Mouse (Mus musculus) heart, embryonic 12.5 days (tissue): ENCODE measurements around the gene Ppm1l. TPM values are rescaled to one million over a fixed set of nuclear protein-coding genes. Genes with fewer than 3 reads are reported as not detected.

Experiments
- ATAC-seq: fragments of 200-750 bp; cut with Nextera tagmentation; 2 replicates; pipeline ENCODE4 v1.8.0; 2017; ENCODE audit warnings: moderate TSS enrichment, moderate library complexity; ENCODE audit not compliant: insufficient number of reproducible peaks, low FRiP score
- H3K27ac ChIP-seq: fragments of 300-500 bp; sonication (generic); 2 replicates; pipeline ENCODE4 v1.5.1; 2016; ENCODE audit warnings: mild to moderate bottlenecking, moderate library complexity; ENCODE audit not compliant: poor library complexity, severe bottlenecking
- H3K27me3 ChIP-seq: fragments of 300-500 bp; sonication (generic); replicated peaks from 2 replicates; pipeline ENCODE4 v1.6.1; 2016; ENCODE audit warnings: mild to moderate bottlenecking, moderate library complexity
- H3K36me3 ChIP-seq: fragments of 300-500 bp; sonication (generic); 2 replicates; pipeline ENCODE4 v1.6.1; 2016; ENCODE audit warnings: mild to moderate bottlenecking, moderate library complexity
- H3K4me1 ChIP-seq: fragments of 300-500 bp; sonication (generic); replicated peaks from 2 replicates; pipeline ENCODE4 v1.6.1; 2016; ENCODE audit warnings: mild to moderate bottlenecking
- H3K4me2 ChIP-seq: fragments of 300-500 bp; sonication (generic); 2 replicates; pipeline ENCODE4 v1.6.1; 2016; ENCODE audit warnings: mild to moderate bottlenecking, moderate library complexity
- H3K4me3 ChIP-seq: fragments of 300-500 bp; sonication (generic); 2 replicates; pipeline ENCODE4 v1.5.1; 2016; ENCODE audit warnings: mild to moderate bottlenecking
- H3K9ac ChIP-seq: fragments of 300-500 bp; sonication (generic); 2 replicates; pipeline ENCODE4 v1.6.1; 2016; ENCODE audit warnings: mild to moderate bottlenecking, moderate library complexity
- H3K9me3 ChIP-seq: fragments of 300-500 bp; sonication (generic); replicated peaks from 2 replicates; pipeline ENCODE4 v1.6.1; 2016; ENCODE audit warnings: mild to moderate bottlenecking, moderate library complexity
- WGBS: fragments of 180-500 bp; shearing (Covaris S2); methylation state at CpG from one replicate; pipeline ENCODE4 v1.1.7; 2016; 5-methylcytosine and 5-hydroxymethylcytosine counted together
- polyA plus RNA-seq: library from polyadenylated mRNA; unstranded; fragments of >200 nt; fragmentation: Nextera tagmentation; extraction: Ambion mirVana; gene quantifications from 2 replicates; pipeline ENCODE4 v1.2.1, GENCODE M21; 2016

Gene Ppm1l
- polyA plus RNA-seq, 1 experiment from 2014 or later: 11.8 TPM

GRCm38 (mm10) chr3:69292628-69293027 lies 24.0 kb upstream of the Ppm1l start:
- no peak for ATAC-seq
- whole genome bisulfite sequencing: 77% methylated on average over 1 of the region's 1 CpGs
- H3K27ac ChIP-seq: no peak overlapping the region

DNA sequence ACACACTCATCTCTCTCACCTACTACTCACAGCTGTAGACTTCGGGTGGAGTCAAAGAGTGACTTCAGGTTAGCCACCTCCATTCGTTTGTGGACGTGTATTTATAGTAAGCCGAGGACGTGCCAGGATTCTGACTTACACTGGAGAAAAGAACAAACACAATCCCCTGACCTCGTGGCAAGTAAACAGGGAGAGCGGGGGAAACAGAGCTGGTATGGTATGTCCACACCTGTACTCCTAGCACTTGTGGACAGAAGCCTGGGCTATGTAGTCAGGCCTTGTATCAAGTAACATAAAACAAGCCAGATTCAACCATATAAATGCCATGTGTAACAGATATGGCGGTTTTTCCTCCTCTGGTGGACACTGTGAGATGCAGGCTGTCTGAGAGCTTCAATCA lies 20.4 kb upstream of the Ppm1l start:
- Histone ChIP-seq H3K27ac (no peak overlapping the region), H3K4me2 (no peak overlapping the region), H3K4me1 (no peaks in the 10 kb centered on the region), H3K9me3 (no peaks in the 10 kb centered on the region), H3K36me3 (no peaks in the 10 kb centered on the region), H3K4me3 (no peak overlapping the region), H3K27me3 (no peaks in the 10 kb centered on the region), H3K9ac (no peak overlapping the region)
- no peak for ATAC-seq
- WGBS: 71% methylated on average over 8 of the region's 8 CpGs

More at GRCm38 (mm10) chr3:69292628-69293027, 24.0 kb upstream of the Ppm1l start:
- Histone ChIP-seq H3K4me2 (no peak overlapping the region), H3K9me3 (no peaks in the 10 kb centered on the region), H3K9ac (no peak overlapping the region), H3K4me3 (no peak overlapping the region), H3K36me3 (no peaks in the 10 kb centered on the region), H3K27me3 (no peaks in the 10 kb centered on the region), H3K4me1 (peaks cover 7% of the 10 kb centered on the region; the same call in 1 of the 2 replicates)

GRCm38 (mm10) chr3:69300121-69300520 lies 16.5 kb upstream of the Ppm1l start:
- no peak overlapping the region for H3K9ac ChIP-seq
- H3K4me3 ChIP-seq: no peak overlapping the region
- H3K4me2 ChIP-seq: no peak overlapping the region
- H3K9me3 ChIP-seq: no peaks in the 10 kb centered on the region; the same call in 1 of the 2 replicates
- H3K27ac ChIP-seq: no peak overlapping the region
- no peaks in the 10 kb centered on the region for H3K27me3 ChIP-seq
- no peaks in the 10 kb centered on the region for H3K36me3 ChIP-seq
- WGBS: 80% methylated on average over 1 of the region's 1 CpGs
- H3K4me1 ChIP-seq: no peaks in the 10 kb centered on the region
- no peak for ATAC-seq

- H3K4me3 ChIP-seq: peak overlapping the region; percentile 81
- 1% methylated on average over 18 of the region's 18 CpGs for WGBS
Measured at GRCm38 (mm10) chr3:69315810-69316390, 761 bp upstream of the Ppm1l start.

GRCm38 (mm10) chr3:69317251-69318125 lies 827 bp downstream of the Ppm1l start:
- ATAC-seq: peak; percentile 20
- peak overlapping the region; percentile 81 for H3K4me3 ChIP-seq
- under 1% methylated on average over 73 of the region's 73 CpGs for WGBS
- peak overlapping the region; percentile 48 for H3K27ac ChIP-seq
- H3K9ac ChIP-seq: peak overlapping the region; percentile 90
- H3K4me1 ChIP-seq: peaks cover 15% of the 10 kb centered on the region
- no peaks in the 10 kb centered on the region for H3K27me3 ChIP-seq
- no peaks in the 10 kb centered on the region for H3K9me3 ChIP-seq
- peak overlapping the region; percentile 94 for H3K4me2 ChIP-seq
- H3K36me3 ChIP-seq: no peaks in the 10 kb centered on the region

More at GRCm38 (mm10) chr3:69315810-69316390, 761 bp upstream of the Ppm1l start:
- H3K27me3 ChIP-seq: no peaks in the 10 kb centered on the region
- peak overlapping the region; percentile 94 for H3K4me2 ChIP-seq
- peak overlapping the region; percentile 78 for H3K27ac ChIP-seq
- no peaks in the 10 kb centered on the region for H3K36me3 ChIP-seq
- ATAC-seq: peak; percentile 44
- peaks cover 15% of the 10 kb centered on the region for H3K4me1 ChIP-seq
- H3K9me3 ChIP-seq: no peaks in the 10 kb centered on the region
- H3K9ac ChIP-seq: peak overlapping the region; percentile 90

DNA sequence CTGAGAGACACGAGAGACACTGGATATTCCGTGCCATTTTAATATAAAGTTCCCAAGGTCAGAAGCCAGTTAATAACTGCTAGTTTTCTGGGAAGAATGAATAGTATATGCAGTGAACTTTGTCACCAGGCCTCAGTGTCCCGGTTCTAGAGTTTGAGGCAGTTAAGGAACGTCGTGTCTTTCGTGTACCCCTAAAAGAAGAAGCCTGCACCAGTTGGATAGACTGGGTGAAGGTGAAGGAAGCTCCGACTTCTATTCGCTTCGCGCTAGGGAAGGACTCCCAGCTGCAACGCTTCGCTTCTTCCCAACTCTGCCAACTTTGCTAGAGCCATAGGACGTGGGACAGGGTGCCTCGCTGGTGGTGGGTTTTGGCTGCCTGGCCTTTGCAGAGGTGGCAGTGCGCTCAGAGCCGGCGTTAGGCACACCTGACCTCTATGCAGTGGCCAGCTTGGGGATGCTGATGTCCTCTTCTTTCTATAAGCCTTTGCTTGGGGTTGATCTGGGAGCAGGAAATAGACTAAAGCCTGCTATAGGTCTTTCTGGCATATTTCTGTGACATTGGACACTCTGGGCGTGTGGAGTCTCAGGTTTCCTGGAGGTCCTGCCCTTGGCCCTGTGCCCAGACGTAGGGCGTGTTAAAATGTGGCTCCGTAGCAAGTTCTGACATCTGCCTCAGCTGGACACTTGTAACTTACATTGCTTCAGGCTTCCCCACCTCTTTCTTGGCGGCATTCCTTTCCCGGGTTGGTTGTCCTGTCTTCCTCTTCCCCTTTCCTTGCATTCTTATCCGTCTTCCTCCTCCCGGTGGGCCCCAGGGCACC lies 1.7 kb downstream of the Ppm1l start:
- H3K27me3 ChIP-seq: no peaks in the 10 kb centered on the region
- 8% methylated on average over 25 of the region's 25 CpGs for WGBS

GRCm38 (mm10) chr3:69319061-69319720 lies 2.5 kb downstream of the Ppm1l start:
- peak overlapping the region; percentile 81 for H3K4me3 ChIP-seq
- no peak for ATAC-seq
- no peak overlapping the region for H3K27ac ChIP-seq
- WGBS: 76% methylated on average over 6 of the region's 6 CpGs
- H3K9ac ChIP-seq: peak overlapping the region; percentile 90; the same call in 1 of the 2 replicates
- no peaks in the 10 kb centered on the region for H3K9me3 ChIP-seq
- H3K27me3 ChIP-seq: no peaks in the 10 kb centered on the region
- peak overlapping the region; percentile 94 for H3K4me2 ChIP-seq
- H3K4me1 ChIP-seq: peaks cover 15% of the 10 kb centered on the region
- no peaks in the 10 kb centered on the region for H3K36me3 ChIP-seq

More for the DNA sequence above, 1.7 kb downstream of the Ppm1l start:
- H3K9me3 ChIP-seq: no peaks in the 10 kb centered on the region
- no peak overlapping the region for H3K27ac ChIP-seq
- H3K36me3 ChIP-seq: no peaks in the 10 kb centered on the region
- peak overlapping the region; percentile 94 for H3K4me2 ChIP-seq
- H3K4me3 ChIP-seq: peak overlapping the region; percentile 81
- peaks cover 15% of the 10 kb centered on the region for H3K4me1 ChIP-seq
- ATAC-seq: no peak
- H3K9ac ChIP-seq: peak overlapping the region; percentile 90

DNA sequence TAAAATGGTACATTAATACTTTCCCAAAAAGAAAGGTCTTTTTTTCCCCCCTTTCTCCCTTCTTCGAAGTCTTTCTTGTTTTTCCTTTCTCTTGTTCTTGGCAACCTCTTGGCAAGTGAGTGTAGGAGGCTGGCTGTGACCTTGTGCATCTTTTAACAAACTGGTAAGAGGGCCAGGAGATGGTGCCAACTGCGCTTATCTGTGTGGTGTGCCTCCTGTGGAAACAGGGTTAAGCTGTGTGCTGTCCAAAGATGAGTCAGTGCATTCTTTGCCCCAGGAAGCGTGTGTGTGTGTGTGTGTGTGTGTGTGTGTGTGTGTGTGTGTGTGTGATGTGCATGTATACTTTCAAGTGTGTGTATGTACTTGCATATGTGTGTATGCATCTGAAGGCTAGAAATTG lies 7.3 kb downstream of the Ppm1l start:
- no peaks in the 10 kb centered on the region for H3K36me3 ChIP-seq
- ATAC-seq: no peak

GRCm38 (mm10) chr3:69329910-69330309 lies 13.2 kb downstream of the Ppm1l start:
- H3K4me3 ChIP-seq: no peak overlapping the region
- H3K27me3 ChIP-seq: no peaks in the 10 kb centered on the region
- no peak overlapping the region for H3K4me2 ChIP-seq
- H3K9me3 ChIP-seq: no peaks in the 10 kb centered on the region
- peaks cover 7% of the 10 kb centered on the region; the same call in 1 of the 2 replicates for H3K4me1 ChIP-seq
- no peak overlapping the region for H3K27ac ChIP-seq
- H3K36me3 ChIP-seq: no peaks in the 10 kb centered on the region
- 32% methylated on average over 5 of the region's 5 CpGs for WGBS
- no peak overlapping the region for H3K9ac ChIP-seq
- no peak for ATAC-seq

More for the DNA sequence above, 7.3 kb downstream of the Ppm1l start:
- no peak overlapping the region for H3K4me3 ChIP-seq
- H3K4me2 ChIP-seq: no peak overlapping the region
- no peak overlapping the region for H3K27ac ChIP-seq
- 66% methylated on average over 3 of the region's 3 CpGs for WGBS
- no peaks in the 10 kb centered on the region for H3K27me3 ChIP-seq
- H3K9ac ChIP-seq: no peak overlapping the region
- peaks cover 6% of the 10 kb centered on the region for H3K4me1 ChIP-seq
- no peaks in the 10 kb centered on the region for H3K9me3 ChIP-seq

DNA sequence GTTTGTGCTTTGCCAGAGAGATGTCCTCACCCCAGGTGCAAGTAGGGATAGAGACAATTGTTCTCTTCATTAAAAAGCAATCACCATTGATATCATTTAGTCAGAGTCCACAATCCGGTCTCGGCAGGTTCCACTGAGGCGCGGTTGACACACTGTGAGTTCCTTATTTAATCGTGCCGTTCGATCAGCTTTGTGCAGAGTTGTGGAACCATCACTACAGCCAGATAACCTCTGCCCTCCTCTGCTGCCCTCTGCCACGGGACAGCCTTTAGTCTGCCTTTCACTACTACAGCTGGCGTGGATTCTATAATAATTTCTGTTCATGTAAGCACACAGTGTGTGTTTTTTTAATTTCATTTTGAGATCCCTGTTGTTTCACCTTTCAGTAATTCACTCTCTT lies 17.2 kb downstream of the Ppm1l start:
- Histone ChIP-seq H3K27me3 (no peaks in the 10 kb centered on the region), H3K9ac (no peak overlapping the region), H3K27ac (no peak overlapping the region), H3K4me1 (peaks cover 7% of the 10 kb centered on the region; the same call in 1 of the 2 replicates), H3K4me2 (no peak overlapping the region), H3K4me3 (no peak overlapping the region), H3K9me3 (no peaks in the 10 kb centered on the region), H3K36me3 (no peaks in the 10 kb centered on the region)
- ATAC-seq: no peak
- 70% methylated on average over 9 of the region's 9 CpGs for WGBS
